Mouse (Mus musculus) megakaryocyte, embryonic 14.5 days (primary cell): Measurements from ENCODE around the gene Irgq.

Source experiments
- FLI1 ChIP-seq: IDR thresholded peaks from 2 replicates; pipeline ENCODE4 v1.6.1; 2012; ENCODE audit warnings: low read length, inconsistent platforms, mixed read lengths
- GATA1 ChIP-seq: IDR thresholded peaks from 3 replicates; pipeline ENCODE4 v1.6.1; 2012; ENCODE audit warnings: mixed read lengths, low read length, inconsistent platforms, borderline replicate concordance

DNA sequence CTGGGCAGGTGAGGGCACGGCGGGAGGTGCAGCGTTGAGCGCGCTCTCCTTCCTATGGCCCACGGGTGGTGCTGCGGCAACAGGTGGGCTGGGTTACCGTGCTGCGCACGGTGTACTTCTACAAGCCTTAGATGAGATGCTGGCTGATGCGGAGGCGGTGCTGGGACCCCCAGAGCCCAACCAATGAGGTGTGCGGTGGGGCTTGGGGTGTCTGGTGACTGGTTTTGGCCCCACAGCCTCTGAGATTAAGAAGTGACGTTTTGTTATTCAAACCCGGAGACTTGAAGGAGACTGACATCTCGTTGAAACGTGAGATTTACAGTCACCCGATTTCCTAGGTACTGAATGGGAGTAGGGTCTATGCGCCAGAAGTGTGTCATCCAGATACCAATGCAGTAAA lies 3.8 kb downstream of the Irgq start:
- TF ChIP-seq GATA1 (no peak), FLI1 (no peak)
